In the genomic region with DNA sequence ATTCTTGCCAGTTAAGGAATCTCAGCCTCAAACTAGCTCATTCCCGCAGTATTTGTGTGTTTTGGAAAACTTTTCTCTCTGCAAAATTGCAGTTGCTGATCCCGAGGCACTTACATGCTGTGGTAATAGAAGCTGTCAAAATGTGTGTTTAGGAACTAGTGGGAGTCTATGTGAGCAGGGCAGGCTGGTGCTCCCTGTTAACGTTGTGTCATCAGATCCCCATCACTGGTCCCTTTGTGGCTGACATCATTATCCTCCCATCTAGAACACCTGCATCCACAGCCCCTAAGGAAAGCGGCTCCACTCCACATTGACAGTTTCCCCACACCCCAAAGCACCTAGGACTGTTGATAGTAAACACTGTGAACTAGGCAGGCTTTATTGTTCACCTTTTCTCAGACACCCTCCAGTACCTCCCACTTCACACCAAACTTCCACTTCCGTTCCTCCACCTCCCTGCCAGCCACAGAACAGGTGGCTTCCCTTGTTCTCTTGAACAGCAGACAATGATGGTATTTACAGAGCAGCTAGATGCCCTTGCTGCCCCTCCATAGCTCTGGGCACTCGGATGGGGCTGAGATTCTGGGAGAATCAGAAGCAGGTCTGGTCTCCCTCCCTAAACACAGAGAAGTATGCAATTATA, we compare ENCODE assay signal across 14 mouse cellular contexts.
DNase-seq lines count a peak whose midpoint lies in the region; ATAC-seq lines count a peak whose summit lies in the region.
"Had no signal": no experiment of that assay in that cellular context is flagged by ENCODE, and none has a peak within 500 bp of the region (broad histone marks: within the 10 kb centered on the region; RNA-seq: fewer than 3 reads in every experiment).

No protein-coding gene starts in this region.

- ATAC-seq in CD4-positive, CD25-positive, alpha-beta regulatory T cell, adult 4 months: peak; percentile 97
- ATAC-seq in activated CD4-positive, CD25-positive, alpha-beta regulatory T cell, adult 4 months: peak; percentile 95
- ATAC-seq: forebrain, postnatal 0 days; intestine, embryonic 16.5 days; midbrain, embryonic 16.5 days had no signal

- DNase-seq in naive thymus-derived CD4-positive, alpha-beta T cell, adult 2 months (ENCODE audit: low read depth): peak; percentile 70
- DNase-seq in thymus, postnatal 14 days: peak; percentile 79
- no peak for DNase-seq in urinary bladder, postnatal 36 days (ENCODE audit: low spot score in 2 of 2)
- no peak for DNase-seq in right cerebral cortex, adult 2 months (ENCODE audit: low spot score in 2 of 2)
- DNase-seq in spleen, postnatal 10 days (ENCODE audit: low spot score in 2 of 2): no peak
- DNase-seq: cerebellum, adult 18-20 months; forebrain, postnatal 0 days; heart, postnatal 14 days; lung, adult 18-20 months; lung, postnatal 14 days had no signal

Comparison
In these comparisons a context has a peak if more than half of its experiments do, and no peak if none do; other contexts are left out.
1. DNase-seq: peak in naive thymus-derived CD4-positive, alpha-beta T cell, adult 2 months (single experiment) and thymus, postnatal 14 days (single experiment); none in urinary bladder, postnatal 36 days (0 of 2), right cerebral cortex, adult 2 months (0 of 2) and spleen, postnatal 10 days (0 of 2).